Mouse (Mus musculus) liver, embryonic 14.5 days (tissue): ENCODE results near the gene Cd96. TPM values are rescaled to one million over a fixed set of nuclear protein-coding genes. Genes with fewer than 3 reads are reported as not detected.
"Not testable (repeated sequence)": the region's sequence is repeated elsewhere in the genome, so short reads cannot be mapped to it uniquely, and the experiment has no call there.

Experiments
- ATAC-seq: fragments of 200-750 bp; cut with Nextera tagmentation; 2 replicates; pipeline ENCODE4 v1.8.0; 2017; ENCODE audit warnings: moderate number of reproducible peaks, mild to moderate bottlenecking, moderate library complexity; ENCODE audit not compliant: insufficient read depth
- DNase-seq, 3 experiments: peaks; one replicate each; pipeline ENCODE4 v3.0.0-alpha.2; 2012 to 2013; ENCODE audit warnings: low read depth in 3 of 3, low spot score in 3 of 3
- H3K27ac ChIP-seq: fragments of 300-500 bp; sonication (generic); 2 replicates; pipeline ENCODE4 v1.5.1; 2014; ENCODE audit warnings: moderate library complexity, mild to moderate bottlenecking, control low read depth, inconsistent platforms
- H3K27me3 ChIP-seq: fragments of 300-500 bp; sonication (generic); 2 replicates; pipeline ENCODE4 v1.6.1; 2014; ENCODE audit warnings: mild to moderate bottlenecking, low read length, moderate library complexity; ENCODE audit not compliant: control insufficient read depth, insufficient read depth
- H3K36me3 ChIP-seq: fragments of 300-500 bp; sonication (generic); replicated peaks from 2 replicates; pipeline ENCODE4 v1.6.1; 2014; ENCODE audit warnings: low read depth; ENCODE audit not compliant: control insufficient read depth, insufficient read depth
- H3K4me1 ChIP-seq, 2 experiments: fragments of 200-500 bp in 1 of 2; fragments of 300-500 bp in 1 of 2; sonication (generic) in 1 of 2; replicated peaks; 2 replicates each; pipeline ENCODE4 v1.6.1; 2012 to 2014; ENCODE audit warnings: antibody characterized with exemption in 1 of 2, inconsistent platforms in 1 of 2, low read length in 1 of 2; ENCODE audit not compliant: control insufficient read depth in 2 of 2, insufficient read depth in 2 of 2
- H3K4me2 ChIP-seq: fragments of 300-500 bp; sonication (generic); 2 replicates; pipeline ENCODE4 v1.6.1; 2014; ENCODE audit warnings: low read depth, mild to moderate bottlenecking, control low read depth, moderate library complexity
- H3K4me3 ChIP-seq, 2 experiments: fragments of 200-500 bp in 1 of 2; fragments of 300-500 bp in 1 of 2; sonication (generic) in 1 of 2; 2 replicates each; pipeline ENCODE4 v1.5.1; 2012 to 2014; ENCODE audit warnings: low read depth in 2 of 2, low read length in 2 of 2, mild to moderate bottlenecking in 2 of 2, control low read depth in 1 of 2, inconsistent platforms in 1 of 2, moderate library complexity in 1 of 2; ENCODE audit not compliant: insufficient read depth in 1 of 2
- H3K9ac ChIP-seq: fragments of 300-500 bp; sonication (generic); replicated peaks from 2 replicates; pipeline ENCODE4 v1.6.1; 2014; ENCODE audit warnings: mild to moderate bottlenecking, control low read depth, moderate library complexity
- H3K9me3 ChIP-seq: fragments of 300-500 bp; sonication (generic); 2 replicates; pipeline ENCODE4 v1.6.1; 2016; ENCODE audit warnings: low read length, mixed read lengths; ENCODE audit not compliant: control insufficient read depth
- CTCF ChIP-seq: IDR thresholded peaks from 2 replicates; pipeline ENCODE4 v1.5.1; 2016; ENCODE audit warnings: antibody characterized with exemption, low read depth, control low read depth
- EP300 ChIP-seq: IDR thresholded peaks from 2 replicates; pipeline ENCODE4 v1.6.1; 2016; ENCODE audit warnings: antibody characterized with exemption, low read depth
- WGBS: fragments of 180-500 bp; shearing (Covaris S2); extraction: QIAGEN DNeasy Blood & Tissue Kit; methylation state at CpG from one replicate; pipeline ENCODE4 v1.1.7; 2014; ENCODE audit not compliant: insufficient replicate concordance; 5-methylcytosine and 5-hydroxymethylcytosine counted together
- polyA plus RNA-seq, 2 experiments: library from polyadenylated mRNA; depleted of rRNA in 1 of 2; stranded (reverse) in 1 of 2; unstranded in 1 of 2; fragments of >200 nt; fragmentation: Nextera tagmentation in 1 of 2; extraction: Ambion mirVana in 1 of 2; gene quantifications; 2 replicates each; pipeline versions ENCODE4 v1.2.1 to v1.2.3; 2012 to 2014

The Cd96 gene
- 0.03 and 0.07 TPM in 2 replicates for polyA plus RNA-seq (2012; rRNA removed)
- 0.18 TPM in 1 of 2 replicates, not detected in the other for polyA plus RNA-seq (2014; fragmentation: Nextera tagmentation; extraction: Ambion mirVana)

DNA sequence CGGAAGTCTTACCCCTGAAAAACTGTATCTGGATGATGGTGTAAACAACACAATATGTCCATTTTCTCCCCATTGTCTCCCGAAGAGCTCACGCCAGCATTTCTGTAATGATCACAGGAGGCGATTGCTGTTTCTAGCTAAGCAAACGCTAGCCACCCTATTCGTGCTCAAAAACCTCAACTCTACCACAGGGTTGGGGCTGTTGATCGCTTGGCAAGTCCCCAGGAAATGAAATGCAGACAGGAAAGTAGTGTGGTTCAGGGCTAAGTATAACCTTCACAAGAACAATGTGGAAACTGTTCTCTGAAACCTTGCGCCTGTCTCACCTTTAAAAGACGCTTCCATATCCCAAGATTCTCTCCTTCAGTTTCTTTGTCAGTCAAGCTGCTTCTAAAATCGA lies at the start of gene Cd96:
Cd96 (minus strand) TSS at position 232 of the 400 bp plus-strand sequence.
- ATAC-seq (no peak), DNase-seq (no peak)
- Histone ChIP-seq H3K9ac (no peak within 1 kb of the TSS), H3K9me3 (no peaks in the 10 kb centered on the region), H3K27me3 (no peaks in the 10 kb centered on the region), H3K4me3 (no peak within 1 kb of the TSS), H3K36me3 (no peaks in the 10 kb centered on the region), H3K4me1 (no peaks in the 10 kb centered on the region), H3K27ac (no peak within 1 kb of the TSS), H3K4me2 (no peak within 1 kb of the TSS)
- TF ChIP-seq CTCF = no peak
- no peak for TF ChIP-seq EP300
- WGBS = 17% methylated on average over 10 of the region's 10 CpGs

DNA sequence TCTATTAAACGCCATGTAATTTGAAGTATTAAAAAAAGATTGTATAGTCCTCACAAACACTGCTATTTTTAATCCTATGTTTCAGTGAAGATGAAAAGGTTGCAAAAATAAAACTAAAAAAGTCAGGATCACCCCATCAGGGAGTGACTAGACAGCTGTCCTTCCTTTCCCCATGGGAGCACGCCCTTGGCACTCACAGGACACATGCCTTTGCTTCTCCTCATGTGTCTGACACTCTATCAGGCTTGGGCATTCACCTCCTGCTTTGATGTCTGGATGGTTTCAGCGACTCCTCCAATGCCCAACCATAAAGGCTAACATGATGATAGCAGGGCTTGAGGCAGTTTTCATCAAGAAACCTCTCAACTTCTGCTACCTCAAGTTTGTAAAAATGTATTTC lies 46.9 kb upstream of the Cd96 start:
- no peak for TF ChIP-seq CTCF
- no peak for TF ChIP-seq EP300
- Histone ChIP-seq H3K4me2 (no peak overlapping the region), H3K36me3 (no peaks in the 10 kb centered on the region), H3K4me3 (no peak overlapping the region), H3K9me3 (no peaks in the 10 kb centered on the region), H3K9ac (no peak overlapping the region), H3K27me3 (no peaks in the 10 kb centered on the region), H3K4me1 (no peaks in the 10 kb centered on the region), H3K27ac (no peak overlapping the region)
- DNase-seq = no peak
- no peak for ATAC-seq
- 55% methylated on average over 3 of the region's 3 CpGs for WGBS

DNA sequence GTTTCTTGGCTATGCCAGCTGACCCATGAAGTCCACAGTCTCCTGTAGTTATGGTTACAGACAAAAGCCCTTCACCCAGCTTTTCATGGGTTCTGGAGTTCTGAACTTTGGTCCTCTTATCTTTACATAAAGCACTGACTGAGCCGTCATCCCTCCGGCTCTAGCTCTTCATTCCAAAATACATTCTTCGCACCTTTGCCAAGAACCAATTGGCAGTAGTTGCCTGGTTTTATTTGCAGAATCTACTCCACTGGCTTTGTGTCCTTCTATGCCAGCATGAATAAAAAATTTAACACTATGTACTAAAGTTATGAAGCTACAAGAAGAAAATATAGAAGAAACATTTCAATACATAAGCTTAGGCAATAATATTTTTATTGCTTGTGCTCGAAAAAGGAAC lies 45.3 kb upstream of the Cd96 start:
- Histone ChIP-seq H3K4me1 (no peaks in the 10 kb centered on the region), H3K4me3 (no peak overlapping the region), H3K36me3 (no peaks in the 10 kb centered on the region), H3K4me2 (no peak overlapping the region), H3K27me3 (no peaks in the 10 kb centered on the region), H3K9ac (no peak overlapping the region), H3K27ac (no peak overlapping the region), H3K9me3 (no peaks in the 10 kb centered on the region)
- DNase-seq (no peak), ATAC-seq (no peak)
- TF ChIP-seq CTCF = no peak
- no peak for TF ChIP-seq EP300
- WGBS = 66% methylated on average over 4 of the region's 4 CpGs

DNA sequence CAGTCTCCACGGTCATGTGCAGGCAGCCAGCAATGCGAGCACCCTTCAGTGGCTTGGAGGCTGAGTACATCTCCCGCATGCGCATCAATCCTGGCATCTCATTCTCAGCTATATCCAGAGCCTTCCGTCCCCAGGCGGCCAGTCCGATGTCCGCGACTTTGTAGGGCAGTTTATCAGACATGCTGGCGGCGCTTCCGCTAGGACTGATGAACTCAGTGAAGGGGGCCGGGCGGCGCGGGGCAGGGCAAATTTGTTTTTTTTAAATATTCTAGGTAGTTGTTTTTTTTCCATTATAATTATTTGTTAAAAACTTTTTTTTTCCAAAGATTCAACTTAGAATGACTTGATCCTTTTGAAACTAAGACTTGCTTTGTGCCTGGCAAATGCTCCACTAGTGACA lies 34.8 kb upstream of the Cd96 start, which contains the start of gene Gm4737:
Gm4737 (minus strand) TSS at position 246 of the 400 bp plus-strand sequence.
- H3K27me3 ChIP-seq, H3K27ac ChIP-seq, H3K9me3 ChIP-seq, DNase-seq, ATAC-seq, H3K4me1 ChIP-seq, H3K9ac ChIP-seq, H3K4me2 ChIP-seq, H3K36me3 ChIP-seq, H3K4me3 ChIP-seq: not testable (repeated sequence)
- WGBS = 91% methylated on average over 8 of the region's 16 CpGs

DNA sequence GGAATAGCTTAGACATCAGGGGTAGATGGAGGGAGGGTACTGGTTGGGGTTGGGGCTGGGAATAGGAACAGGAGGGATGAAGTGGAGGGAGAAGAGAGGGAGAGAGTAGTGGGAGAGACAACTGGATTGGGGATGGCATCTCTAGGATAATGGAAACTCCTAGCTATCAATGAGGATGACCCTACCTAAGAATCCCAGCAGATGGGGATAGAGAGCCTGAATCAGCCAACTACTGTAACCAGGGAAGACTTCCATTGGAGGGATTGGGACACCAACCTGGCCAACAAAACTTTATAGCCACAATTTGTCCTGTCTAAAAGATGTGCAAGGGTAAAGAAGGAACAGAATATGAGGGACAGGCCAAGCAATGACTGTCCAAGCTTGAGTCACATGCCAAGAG lies 31.1 kb upstream of the Cd96 start:
- Histone ChIP-seq H3K27me3 (no peaks in the 10 kb centered on the region), H3K4me3 (no peak overlapping the region), H3K36me3 (no peaks in the 10 kb centered on the region), H3K27ac (no peak overlapping the region), H3K9me3 (no peaks in the 10 kb centered on the region), H3K9ac (no peak overlapping the region), H3K4me2 (no peak overlapping the region), H3K4me1 (no peaks in the 10 kb centered on the region)
- ATAC-seq (no peak), DNase-seq (no peak)
- TF ChIP-seq EP300 (no peak), CTCF (no peak)
